Mouse (Mus musculus): Measurements from ENCODE around the gene Acsm3. TPM values are rescaled to one million over a fixed set of nuclear protein-coding genes. Genes with fewer than 3 reads are reported as not detected.

Acsm3 gene
- total and polyA plus RNA-seq, 3 experiments: 0.08 to 0.54 TPM; not detected in 1

GRCm38 (mm10) chr7:119800488-119800887 is 39.8 kb downstream of the Acsm3 start:
- H3K9ac ChIP-seq (ENCODE audit: control insufficient read depth, low read depth, low read length, poor library complexity, severe bottlenecking): no peak overlapping the region
- DNase-seq (ENCODE audit: low read depth, low spot score): no peak
- TF ChIP-seq GATA1 (IDR thresholded peaks at IDR 0.05; ENCODE audit: low read depth, low read length): no peak
- TF ChIP-seq ZC3H11A (IDR thresholded peaks at IDR 0.05; ENCODE audit: low read depth, low read length): no peak
- TF ChIP-seq CTCF (IDR thresholded peaks at IDR 0.05 in 2 of 3, conservative IDR thresholded peaks at IDR 0.05 in 1 of 3; ENCODE audit: control insufficient read depth in 1 of 3, insufficient read depth in 1 of 3, low read depth in 2 of 3, low read length in 3 of 3, poor library complexity in 1 of 3, severe bottlenecking in 1 of 3): peak in 2 of 3 experiments; percentile 10 to 12; a peak in 2 of 6 replicates
- no peak for TF ChIP-seq MAX (IDR thresholded peaks at IDR 0.05; ENCODE audit: low read length)
- TF ChIP-seq SMC3 (IDR thresholded peaks at IDR 0.05; ENCODE audit: low read depth, low read length): 0 out of 2 replicates have a peak, but pooled peaks have one; percentile 13
- no peaks in the 10 kb centered on the region for H3K27me3 ChIP-seq (ENCODE audit: control insufficient read depth in 1 of 2, insufficient read depth in 2 of 2, low read length in 2 of 2)
- H3K36me3 ChIP-seq (ENCODE audit: control insufficient read depth in 1 of 2, insufficient read depth in 2 of 2, low read length in 2 of 2): peaks cover 0 to 19% of the 10 kb centered on the region in 2 experiments; a peak in 2 of 4 replicates
- no peak overlapping the region for H3K4me3 ChIP-seq (ENCODE audit: control insufficient read depth in 1 of 2, insufficient read depth in 1 of 2, low read depth in 2 of 2, low read length in 2 of 2)
- no peaks in the 10 kb centered on the region for H3K4me1 ChIP-seq (ENCODE audit: control insufficient read depth in 1 of 2, insufficient read depth in 2 of 2, low read length in 2 of 2)
- peaks cover 4% of the 10 kb centered on the region for H3K79me2 ChIP-seq (ENCODE audit: control insufficient read depth, insufficient read depth, low read length, poor library complexity)
- no peaks in the 10 kb centered on the region for H3K9me3 ChIP-seq (replicated peaks; ENCODE audit: insufficient read depth, low read length)
- no peak overlapping the region for H3K27ac ChIP-seq (ENCODE audit: control insufficient read depth, low read depth, low read length)

- TF ChIP-seq CHD2 (IDR thresholded peaks at IDR 0.05; ENCODE audit: low read length): no peak
- TF ChIP-seq USF1 (IDR thresholded peaks at IDR 0.05; ENCODE audit: low read depth, low read length): no peak
- TF ChIP-seq GATA1 (IDR thresholded peaks at IDR 0.05; ENCODE audit: low read depth, low read length): no peak
- H3K27ac ChIP-seq (ENCODE audit: control insufficient read depth, low read depth, low read length): no peak overlapping the region
- no peaks in the 10 kb centered on the region for H3K4me1 ChIP-seq (ENCODE audit: control insufficient read depth in 1 of 2, insufficient read depth in 2 of 2, low read length in 2 of 2)
- peaks cover 4% of the 10 kb centered on the region for H3K79me2 ChIP-seq (ENCODE audit: control insufficient read depth, insufficient read depth, low read length, poor library complexity)
- H3K36me3 ChIP-seq (ENCODE audit: control insufficient read depth in 1 of 2, insufficient read depth in 2 of 2, low read length in 2 of 2): peaks cover 0 to 19% of the 10 kb centered on the region in 2 experiments; a peak in 2 of 4 replicates
- H3K4me3 ChIP-seq (ENCODE audit: control insufficient read depth in 1 of 2, insufficient read depth in 1 of 2, low read depth in 2 of 2, low read length in 2 of 2): no peak overlapping the region
- H3K27me3 ChIP-seq (ENCODE audit: control insufficient read depth in 1 of 2, insufficient read depth in 2 of 2, low read length in 2 of 2): no peaks in the 10 kb centered on the region
- H3K9me3 ChIP-seq (replicated peaks; ENCODE audit: insufficient read depth, low read length): no peaks in the 10 kb centered on the region
- no peak overlapping the region for H3K9ac ChIP-seq (ENCODE audit: control insufficient read depth, low read depth, low read length, poor library complexity, severe bottlenecking)
- DNase-seq (ENCODE audit: low read depth, low spot score): no peak
Measured at GRCm38 (mm10) chr7:119800991-119801390, 40.3 kb downstream of the Acsm3 start.

- no peak overlapping the region for H3K27ac ChIP-seq (ENCODE audit: control insufficient read depth, low read depth, low read length)
- no peaks in the 10 kb centered on the region for H3K79me2 ChIP-seq (ENCODE audit: control insufficient read depth, insufficient read depth, low read length, poor library complexity)
- DNase-seq (ENCODE audit: low read depth, low spot score): no peak
- no peak overlapping the region for H3K9ac ChIP-seq (ENCODE audit: control insufficient read depth, low read depth, low read length, poor library complexity, severe bottlenecking)
- no peaks in the 10 kb centered on the region for H3K9me3 ChIP-seq (replicated peaks; ENCODE audit: insufficient read depth, low read length)
- H3K4me3 ChIP-seq (ENCODE audit: control insufficient read depth in 1 of 2, insufficient read depth in 1 of 2, low read depth in 2 of 2, low read length in 2 of 2): no peak overlapping the region
- H3K4me1 ChIP-seq (ENCODE audit: control insufficient read depth in 1 of 2, insufficient read depth in 2 of 2, low read length in 2 of 2): no peaks in the 10 kb centered on the region
- peaks cover 0 to 21% of the 10 kb centered on the region in 2 experiments; a peak in 2 of 4 replicates for H3K36me3 ChIP-seq (ENCODE audit: control insufficient read depth in 1 of 2, insufficient read depth in 2 of 2, low read length in 2 of 2)
- no peaks in the 10 kb centered on the region for H3K27me3 ChIP-seq (ENCODE audit: control insufficient read depth in 1 of 2, insufficient read depth in 2 of 2, low read length in 2 of 2)
- TF ChIP-seq CHD2 (IDR thresholded peaks at IDR 0.05; ENCODE audit: low read length) (no peak), KAT2A (conservative IDR thresholded peaks at IDR 0.05; ENCODE audit: low read depth, low read length) (no peak), POLR2AphosphoS5 (IDR thresholded peaks at IDR 0.05; ENCODE audit: borderline replicate concordance, low read depth, low read length) (no peak), MYC (IDR thresholded peaks at IDR 0.05; ENCODE audit: low read depth, low read length) (no peak), SIN3A (IDR thresholded peaks at IDR 0.05; ENCODE audit: low read length) (no peak), MEF2A (IDR thresholded peaks at IDR 0.05; ENCODE audit: extremely low read depth, insufficient replicate concordance, low read depth, low read length, poor library complexity, severe bottlenecking) (no peak), TBP (IDR thresholded peaks at IDR 0.05; ENCODE audit: low read depth, low read length) (no peak), GATA1 (IDR thresholded peaks at IDR 0.05; ENCODE audit: low read depth, low read length) (no peak)
Measured at GRCm38 (mm10) chr7:119807396-119807795, 46.7 kb downstream of the Acsm3 start.

Measured in MEL (cell line).